Mouse (Mus musculus) embryonic fibroblast, embryonic 13.5 days (primary cell): Measurements from ENCODE around the gene Lrrc61. TPM values are rescaled to one million over a fixed set of nuclear protein-coding genes. Genes with fewer than 3 reads are reported as not detected.

Experiments
- H3K27ac ChIP-seq: 2 replicates; pipeline ENCODE4 v1.5.1; 2012; ENCODE audit warnings: low read length, control low read depth, inconsistent platforms; ENCODE audit not compliant: insufficient read depth
- H3K4me1 ChIP-seq: 2 replicates; pipeline ENCODE4 v1.6.1; 2011; ENCODE audit warnings: low read length; ENCODE audit not compliant: control insufficient read depth, insufficient read depth
- H3K4me3 ChIP-seq: 2 replicates; pipeline ENCODE4 v1.5.1; 2011; ENCODE audit warnings: mild to moderate bottlenecking, control low read depth, low read length; ENCODE audit not compliant: insufficient read depth
- CTCF ChIP-seq: IDR thresholded peaks from 2 replicates; pipeline ENCODE4 v1.5.1; 2011; ENCODE audit warnings: mild to moderate bottlenecking, control low read depth, low read length, moderate library complexity, borderline replicate concordance; ENCODE audit not compliant: insufficient read depth
- POLR2A ChIP-seq: IDR thresholded peaks from 2 replicates; pipeline ENCODE4 v1.6.1; 2011; ENCODE audit warnings: low read depth, mild to moderate bottlenecking, control low read depth, low read length, moderate library complexity
- polyA plus RNA-seq: library from polyadenylated mRNA; stranded (reverse); fragments of >200 nt; gene quantifications from 2 replicates; pipeline ENCODE4 v1.2.4, GENCODE M21; 2011; ENCODE audit warnings: low read depth; ENCODE audit not compliant: missing spikeins, insufficient read length

The Lrrc61 gene
- polyA plus RNA-seq, 1 experiment: 9.2 TPM

- no peak within 1 kb of the TSS for H3K4me3 ChIP-seq
- no peaks in the 10 kb centered on the region for H3K4me1 ChIP-seq
- no peak within 1 kb of the TSS for H3K27ac ChIP-seq
- TF ChIP-seq CTCF: no peak
- no peak for TF ChIP-seq POLR2A
These were observed 34.7 kb downstream of the Lrrc61 start, which contains the start of gene Gm45021 for GRCm38 (mm10) chr6:48589194-48589750. Gene Gm45021, plus strand, starts transcription at chr6:48589610.

- Histone ChIP-seq H3K4me3 (no peak overlapping the region), H3K27ac (no peak overlapping the region), H3K4me1 (no peaks in the 10 kb centered on the region)
- TF ChIP-seq CTCF (no peak), POLR2A (no peak)
These were observed 36.7 kb downstream of the Lrrc61 start for GRCm38 (mm10) chr6:48591221-48591845.

GRCm38 (mm10) chr6:48591871-48592270 lies 37.3 kb downstream of the Lrrc61 start:
- Histone ChIP-seq H3K4me1 (no peaks in the 10 kb centered on the region), H3K4me3 (no peak overlapping the region), H3K27ac (no peak overlapping the region)
- TF ChIP-seq CTCF (no peak), POLR2A (no peak)

- TF ChIP-seq POLR2A (peak; percentile 42), CTCF (no peak)
- H3K4me1 ChIP-seq: no peaks in the 10 kb centered on the region
- peak within 1 kb of the TSS; percentile 73 for H3K4me3 ChIP-seq
- peak within 1 kb of the TSS; percentile 53 for H3K27ac ChIP-seq
These were observed 38.8 kb downstream of the Lrrc61 start, which contains the start of the genes Repin1 and Gm44965 for GRCm38 (mm10) chr6:48593158-48594042. Gene Repin1, plus strand, starts transcription at chr6:48593883. Gene Gm44965, plus strand, starts transcription at chr6:48593941.

GRCm38 (mm10) chr6:48594043-48594738 lies 39.6 kb downstream of the Lrrc61 start:
- Histone ChIP-seq H3K4me1 (no peaks in the 10 kb centered on the region), H3K27ac (peak overlapping the region; percentile 53), H3K4me3 (peak overlapping the region; percentile 73)
- TF ChIP-seq CTCF: no peak
- 0 out of 2 replicates have a peak, but pooled peaks have one; percentile 29 for TF ChIP-seq POLR2A

- Histone ChIP-seq H3K4me1 (no peaks in the 10 kb centered on the region), H3K27ac (no peak overlapping the region), H3K4me3 (peak overlapping the region; percentile 73)
- TF ChIP-seq CTCF: no peak
These were observed 40.7 kb downstream of the Lrrc61 start for GRCm38 (mm10) chr6:48595278-48595677.

- TF ChIP-seq POLR2A (no peak), CTCF (no peak)
- H3K4me3 ChIP-seq: no peak overlapping the region
- H3K27ac ChIP-seq: no peak overlapping the region
- peaks cover 4% of the 10 kb centered on the region; the same call in 1 of the 2 replicates for H3K4me1 ChIP-seq
These were observed 42.1 kb downstream of the Lrrc61 start for GRCm38 (mm10) chr6:48596545-48597232.

- TF ChIP-seq CTCF: no peak
- no peak for TF ChIP-seq POLR2A
- no peak overlapping the region for H3K27ac ChIP-seq
- no peak overlapping the region for H3K4me3 ChIP-seq
- H3K4me1 ChIP-seq: peaks cover 4% of the 10 kb centered on the region; the same call in 1 of the 2 replicates
These were observed 42.6 kb downstream of the Lrrc61 start for GRCm38 (mm10) chr6:48597233-48597625.

- H3K27ac ChIP-seq: peak overlapping the region; percentile 44; the same call in 1 of the 2 replicates
- TF ChIP-seq POLR2A (no peak), CTCF (no peak)
These were observed 46.0 kb downstream of the Lrrc61 start for GRCm38 (mm10) chr6:48600594-48600993.

More at GRCm38 (mm10) chr6:48600594-48600993, 46.0 kb downstream of the Lrrc61 start:
- peaks cover 8% of the 10 kb centered on the region for H3K4me1 ChIP-seq
- H3K4me3 ChIP-seq: no peak overlapping the region
